Mouse (Mus musculus) inflammation-experienced regulatory T-cells, adult 6 months (primary cell): ENCODE measurements around the gene Sorcs2. TPM values are rescaled to one million over a fixed set of nuclear protein-coding genes. Genes with fewer than 3 reads are reported as not detected.

Source experiments
- ATAC-seq: one replicate; pipeline ENCODE4 v1.8.0; 2017
- polyA plus RNA-seq, 3 experiments: library from polyadenylated mRNA; unstranded; fragments of 100-300 nt; shearing (Covaris generic); gene quantifications; one replicate each; pipeline ENCODE4 v1.2.1; 2017

Gene Sorcs2
- polyA plus RNA-seq, 3 experiments from 2014 or later: 2.9 to 3.9 TPM; not detected in 1

DNA sequence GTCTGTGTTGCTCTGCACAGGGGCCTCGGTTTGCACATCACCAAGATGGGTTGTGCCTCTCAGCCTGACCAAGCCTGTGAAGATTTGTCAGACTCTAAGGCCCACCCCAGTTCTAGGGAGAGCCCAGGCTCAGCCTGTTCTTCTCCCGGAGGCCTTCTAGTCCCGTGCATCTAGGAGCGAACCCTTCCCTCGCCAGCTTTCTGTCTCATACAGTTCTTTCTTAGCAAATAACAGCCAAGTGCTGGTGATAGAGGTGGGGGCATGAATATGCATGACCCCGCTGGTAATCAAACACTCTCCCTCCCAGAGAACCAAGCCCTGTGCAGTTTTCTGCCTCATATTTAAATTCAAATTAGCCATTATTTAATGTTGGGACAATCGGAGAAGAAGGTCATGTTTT, 282.4 kb downstream of the Sorcs2 start:
- ATAC-seq: no peak

DNA sequence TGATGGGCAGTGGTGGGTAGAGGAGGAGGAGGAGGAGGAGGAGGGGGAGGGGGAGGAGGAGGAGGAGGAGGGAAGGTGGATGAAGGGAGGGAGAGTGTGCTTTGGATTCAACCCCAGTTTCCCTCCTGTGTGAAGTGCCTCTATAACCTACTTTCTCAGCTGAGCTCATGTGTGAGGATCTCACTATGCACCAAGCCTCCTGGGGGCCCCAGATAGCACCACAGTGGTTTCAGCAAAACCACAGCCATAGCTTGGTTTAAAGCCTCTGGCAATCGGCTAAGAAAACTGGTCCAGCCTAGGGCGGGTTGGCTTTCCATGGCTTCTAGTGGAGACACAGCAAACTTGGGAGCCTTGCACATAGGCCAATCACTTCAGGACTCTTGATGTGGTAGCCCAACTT, 284.2 kb downstream of the Sorcs2 start:
- ATAC-seq: no peak

DNA sequence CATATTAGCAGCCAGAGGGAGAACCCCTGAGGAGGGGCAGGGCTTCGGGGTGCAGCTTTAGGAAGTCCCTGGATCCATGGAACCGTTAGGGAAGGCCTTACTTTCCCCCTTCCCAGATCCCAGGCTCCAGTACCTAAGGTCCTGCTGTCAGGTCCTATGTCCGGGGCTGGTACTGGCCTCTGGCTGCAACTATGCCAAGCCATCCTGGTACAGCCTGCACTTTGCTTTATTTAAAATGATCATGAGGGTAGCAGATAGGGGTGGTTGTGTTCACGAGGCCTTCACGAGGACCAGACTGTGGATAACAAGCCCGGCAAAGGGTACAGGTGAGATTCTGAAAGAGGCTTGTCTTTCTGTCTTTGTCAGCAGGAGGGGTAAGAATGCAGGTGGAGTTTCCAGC, 285.2 kb downstream of the Sorcs2 start:
- no peak for ATAC-seq

DNA sequence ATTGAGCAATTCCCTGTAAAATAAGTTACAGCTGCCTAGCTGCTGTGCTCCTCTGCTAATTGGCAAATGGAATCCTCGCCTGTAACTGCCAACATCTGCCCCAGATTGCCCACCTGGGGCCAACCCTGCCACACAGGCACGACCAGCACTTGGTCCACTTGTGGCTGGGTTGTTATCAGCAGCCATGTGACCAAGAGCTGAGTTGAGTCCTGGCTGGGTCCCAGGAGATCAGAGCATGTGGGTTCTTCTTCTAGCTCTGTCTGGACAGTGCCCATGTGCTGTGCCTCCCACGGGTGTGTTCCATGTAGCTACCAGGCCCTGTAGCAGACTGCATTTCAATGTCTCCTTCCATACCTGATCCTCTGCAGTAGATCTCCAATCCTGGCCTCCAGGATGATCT, 286.4 kb downstream of the Sorcs2 start:
- no peak for ATAC-seq

DNA sequence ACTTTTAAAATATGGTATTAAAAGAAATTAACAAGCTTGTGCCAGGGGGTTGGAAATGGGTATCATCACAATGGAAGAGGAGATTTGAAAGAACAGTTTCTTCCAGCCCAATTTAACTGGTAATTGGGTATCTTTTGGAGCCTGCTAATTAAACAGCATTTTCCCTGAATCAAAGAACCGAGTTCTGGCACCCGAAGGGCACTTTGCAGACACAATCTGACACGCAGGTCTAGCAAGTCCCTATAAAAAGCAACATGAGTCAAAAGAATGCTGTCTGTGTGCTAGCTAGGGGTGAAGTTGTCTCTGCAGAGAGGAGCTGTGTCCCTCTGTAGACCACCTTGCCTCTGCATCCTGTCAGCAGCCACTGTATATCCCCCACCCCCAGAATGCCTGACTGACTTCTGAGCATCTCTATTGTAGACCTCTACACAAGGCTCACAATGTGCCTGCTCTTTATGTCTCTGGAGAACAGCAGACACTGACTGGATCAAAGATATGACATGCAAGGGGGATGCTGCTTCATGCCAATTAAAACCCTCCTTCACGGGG, 289.5 kb downstream of the Sorcs2 start:
- no peak for ATAC-seq

DNA sequence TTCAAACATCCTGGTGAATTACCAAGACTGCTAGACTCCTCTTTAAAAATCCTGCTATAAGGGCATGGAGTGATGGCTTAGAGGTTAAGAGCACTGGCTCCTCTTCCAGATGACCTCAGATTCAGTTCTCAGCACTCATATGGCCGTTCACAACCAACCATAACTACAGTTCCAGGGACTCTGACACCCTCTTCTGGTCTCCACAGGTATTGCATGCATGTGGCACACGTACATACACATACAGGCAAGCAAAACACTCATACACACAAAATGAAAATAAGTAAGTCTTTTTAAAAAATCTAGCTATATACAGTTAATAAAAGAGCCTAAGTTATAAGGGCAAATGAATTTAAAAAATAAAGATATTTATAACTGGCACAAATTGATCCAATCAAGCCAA, 294.5 kb downstream of the Sorcs2 start:
- no peak for ATAC-seq

DNA sequence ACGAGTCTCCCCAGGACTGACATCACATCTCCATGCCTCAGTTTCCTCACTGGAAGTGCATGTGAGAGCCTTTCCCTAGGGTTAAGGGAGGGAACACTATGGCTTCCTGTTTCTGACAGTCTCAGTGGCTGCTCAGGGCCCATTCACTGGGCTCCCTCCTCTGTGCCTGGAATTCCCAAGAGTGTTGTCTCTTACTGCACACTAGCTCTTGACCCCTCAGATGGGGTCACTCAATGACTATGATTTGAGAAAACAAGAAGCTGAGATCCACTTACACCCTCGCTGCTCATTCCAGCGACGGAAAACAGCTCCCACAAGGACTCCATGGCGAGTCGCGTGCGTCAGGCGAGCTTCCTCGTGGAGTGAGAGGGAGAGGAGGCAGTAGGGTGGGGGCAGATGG, 296.8 kb downstream of the Sorcs2 start:
- ATAC-seq: no peak

DNA sequence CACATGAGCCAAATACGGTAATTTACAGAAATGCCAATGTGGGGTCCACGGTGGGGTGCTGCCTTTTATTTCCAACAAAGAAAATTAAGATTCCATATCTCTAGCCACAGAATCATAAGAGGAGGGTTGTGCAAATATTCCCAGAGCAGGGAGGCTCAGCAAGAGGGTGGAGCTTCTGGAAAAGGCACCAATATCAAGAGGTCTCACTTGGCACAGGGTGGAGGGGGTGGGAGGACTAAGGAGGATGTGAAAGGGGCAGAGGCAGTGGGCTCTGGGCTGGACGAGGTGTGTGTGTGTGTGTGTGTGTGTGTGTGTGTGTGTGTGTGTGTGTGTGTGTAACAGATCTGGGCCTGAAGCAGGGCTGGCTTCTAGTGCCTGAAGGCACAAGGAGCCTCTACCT, 297.5 kb downstream of the Sorcs2 start:
- no peak for ATAC-seq

DNA sequence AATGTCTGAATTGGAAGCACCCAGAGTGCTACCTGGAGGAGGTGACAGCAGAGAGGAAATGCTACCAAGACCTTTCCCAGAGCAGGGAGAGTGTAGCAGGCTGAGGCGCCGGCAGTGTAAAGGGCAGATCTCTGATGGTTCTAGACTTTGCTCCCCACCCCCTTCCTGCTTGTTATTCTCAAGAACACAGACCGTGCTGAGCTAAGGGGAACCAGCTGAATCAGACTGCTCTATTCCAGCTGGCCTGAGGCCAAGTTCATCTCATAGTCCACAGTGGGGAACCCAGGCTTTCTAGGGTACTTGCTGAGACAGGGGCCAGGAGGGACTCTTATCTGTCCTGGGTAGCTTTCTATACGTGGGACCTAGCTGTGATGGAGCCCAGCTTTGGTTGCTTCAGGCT, 298.3 kb downstream of the Sorcs2 start:
- ATAC-seq: no peak

DNA sequence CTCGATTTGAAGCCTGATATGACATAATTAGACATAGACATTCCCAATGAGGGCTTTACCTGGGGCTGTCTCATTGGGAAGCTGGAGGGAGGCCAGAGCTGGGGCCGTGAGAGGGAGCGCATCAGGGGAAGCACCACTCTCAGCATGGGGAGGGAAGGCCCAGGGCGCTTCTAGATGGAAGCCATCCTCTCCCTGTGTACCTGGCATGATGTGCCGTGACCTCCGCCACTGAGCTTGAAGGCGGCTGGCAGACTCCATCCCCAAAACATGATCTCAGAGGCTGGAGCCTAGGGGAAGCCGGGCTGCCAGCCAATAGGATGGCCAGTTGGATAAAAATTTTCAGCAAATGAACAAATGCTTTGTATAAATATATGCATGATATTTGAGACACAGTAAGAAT, 301.9 kb downstream of the Sorcs2 start:
- ATAC-seq: no peak

DNA sequence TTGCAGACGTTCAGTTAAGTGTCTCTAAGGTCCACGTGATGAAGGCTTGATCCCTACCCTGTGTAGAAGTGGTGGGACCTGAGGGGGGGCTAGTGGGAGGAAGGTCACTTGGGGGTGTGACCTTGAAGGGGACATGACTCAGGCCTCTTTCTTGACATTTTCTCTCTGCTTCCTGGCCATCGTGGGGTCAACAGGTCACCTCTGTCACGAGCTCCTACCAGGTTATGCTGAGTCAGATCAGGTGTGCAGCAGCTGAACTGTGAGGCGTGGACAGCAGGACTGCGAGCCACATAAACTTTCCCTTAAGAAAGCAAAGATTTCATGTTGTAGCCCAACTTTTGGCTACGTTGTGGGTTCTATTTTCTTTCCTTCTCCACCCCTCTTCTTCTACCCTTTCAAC, 307.9 kb downstream of the Sorcs2 start:
- no peak for ATAC-seq

DNA sequence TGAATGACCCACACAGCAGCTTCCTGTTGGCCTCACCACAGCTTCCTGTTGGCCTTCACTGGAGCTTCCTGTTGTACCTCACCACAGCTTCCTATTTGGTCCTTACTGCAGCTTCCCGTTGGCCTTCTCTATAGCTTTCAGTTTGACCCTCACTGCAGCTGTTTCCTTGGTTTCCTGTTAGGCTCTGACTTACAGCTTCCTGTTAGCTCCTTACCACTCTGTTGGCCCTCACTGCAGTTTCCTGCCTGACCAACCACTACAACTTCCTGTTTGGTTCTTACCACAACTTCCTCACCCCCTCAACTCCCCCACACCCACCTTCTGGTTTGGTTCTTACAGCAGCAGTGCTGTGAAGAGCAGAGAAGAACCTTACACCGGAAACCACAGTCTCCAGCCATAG, 308.7 kb downstream of the Sorcs2 start:
- ATAC-seq: peak; percentile 87

DNA sequence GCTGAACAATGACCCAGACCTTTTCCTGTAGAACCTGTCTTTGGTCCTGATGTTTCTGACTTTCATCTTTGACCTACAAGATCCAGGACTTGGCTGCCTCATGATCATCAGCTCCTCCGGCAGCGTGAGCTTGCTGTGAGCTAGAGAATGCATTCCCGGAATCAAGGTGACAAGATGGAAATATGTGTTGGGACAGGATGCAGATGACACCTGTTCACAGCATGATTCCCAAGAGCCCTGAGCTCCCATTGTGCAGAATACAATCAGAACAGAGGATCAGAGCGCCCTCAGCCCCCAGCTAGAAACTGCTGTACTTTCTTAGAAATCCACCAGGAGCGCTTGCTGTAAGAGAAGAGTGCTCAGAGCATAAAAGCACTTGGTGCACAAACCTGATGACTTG, 311.0 kb downstream of the Sorcs2 start:
- no peak for ATAC-seq

DNA sequence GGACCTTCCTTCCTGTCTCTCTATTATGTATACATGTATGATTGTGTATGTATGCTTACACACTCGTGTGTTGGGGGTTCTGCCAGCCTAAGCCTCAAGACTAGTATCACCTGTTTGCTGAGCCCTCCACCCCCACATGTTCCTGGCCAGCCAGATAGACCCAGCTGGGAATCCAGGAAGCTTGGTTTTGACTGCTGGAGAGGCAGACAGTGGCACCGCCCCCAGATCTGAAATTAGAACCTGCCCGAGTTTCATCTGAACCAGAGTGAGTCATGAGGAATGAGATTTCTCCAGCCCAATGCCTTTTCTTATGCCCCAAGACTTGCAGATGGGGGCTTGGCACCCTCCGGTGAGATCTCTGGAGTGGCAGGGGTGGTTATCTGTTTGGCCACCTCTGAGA, 312.3 kb downstream of the Sorcs2 start:
- ATAC-seq: no peak

DNA sequence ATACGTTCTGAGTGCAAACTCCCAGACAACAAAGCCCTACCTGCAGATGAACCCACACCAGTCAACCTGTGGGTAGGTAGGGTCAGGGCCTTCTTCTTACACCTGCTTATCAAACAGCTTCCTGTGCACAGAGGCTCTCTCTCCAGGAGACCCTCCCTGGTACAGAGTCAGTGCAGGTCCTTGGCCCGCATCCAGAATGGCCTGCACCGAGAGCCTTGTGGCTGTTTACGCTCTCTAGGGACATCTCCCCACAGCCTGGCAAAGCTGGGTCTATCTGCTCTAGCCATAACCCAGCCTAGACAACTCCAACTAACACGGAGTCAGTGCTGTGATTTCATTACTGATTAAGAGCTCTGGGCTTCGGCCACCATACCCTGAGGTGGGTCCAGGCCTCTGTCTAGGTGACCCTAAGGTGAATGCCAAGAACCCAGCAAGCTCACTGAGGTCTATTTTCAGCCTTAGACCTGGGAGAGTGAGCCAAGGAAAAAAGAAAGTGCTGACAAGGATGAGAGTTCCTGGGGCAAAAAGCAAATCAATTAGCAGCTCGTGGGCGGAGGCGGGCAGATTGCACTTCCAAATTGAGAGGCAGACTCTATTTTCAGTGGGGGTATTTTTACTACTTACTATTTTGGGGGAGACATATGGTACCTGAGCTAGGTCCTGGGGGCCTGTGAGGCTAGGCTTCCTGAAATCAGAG, 313.9 kb downstream of the Sorcs2 start:
- ATAC-seq: no peak

DNA sequence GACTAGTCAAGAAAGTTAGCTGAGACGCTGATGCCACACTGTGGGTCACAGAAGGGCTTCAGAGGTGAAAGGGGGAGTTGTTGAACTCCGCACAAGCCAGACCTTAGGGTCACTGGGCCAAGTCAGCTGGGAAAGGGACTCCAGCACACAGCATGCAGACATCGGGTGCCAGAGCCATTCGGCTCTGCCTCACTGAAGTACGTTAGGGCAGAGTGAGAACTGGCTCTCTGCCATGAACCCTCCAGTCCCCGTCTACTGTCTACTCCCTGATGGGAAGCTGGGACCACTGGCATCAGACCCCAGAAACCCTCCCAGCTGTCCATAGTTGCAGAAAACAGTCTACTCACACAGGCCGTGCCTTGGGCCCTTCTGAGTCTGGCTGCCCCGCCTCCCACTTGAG, 316.9 kb downstream of the Sorcs2 start:
- no peak for ATAC-seq

DNA sequence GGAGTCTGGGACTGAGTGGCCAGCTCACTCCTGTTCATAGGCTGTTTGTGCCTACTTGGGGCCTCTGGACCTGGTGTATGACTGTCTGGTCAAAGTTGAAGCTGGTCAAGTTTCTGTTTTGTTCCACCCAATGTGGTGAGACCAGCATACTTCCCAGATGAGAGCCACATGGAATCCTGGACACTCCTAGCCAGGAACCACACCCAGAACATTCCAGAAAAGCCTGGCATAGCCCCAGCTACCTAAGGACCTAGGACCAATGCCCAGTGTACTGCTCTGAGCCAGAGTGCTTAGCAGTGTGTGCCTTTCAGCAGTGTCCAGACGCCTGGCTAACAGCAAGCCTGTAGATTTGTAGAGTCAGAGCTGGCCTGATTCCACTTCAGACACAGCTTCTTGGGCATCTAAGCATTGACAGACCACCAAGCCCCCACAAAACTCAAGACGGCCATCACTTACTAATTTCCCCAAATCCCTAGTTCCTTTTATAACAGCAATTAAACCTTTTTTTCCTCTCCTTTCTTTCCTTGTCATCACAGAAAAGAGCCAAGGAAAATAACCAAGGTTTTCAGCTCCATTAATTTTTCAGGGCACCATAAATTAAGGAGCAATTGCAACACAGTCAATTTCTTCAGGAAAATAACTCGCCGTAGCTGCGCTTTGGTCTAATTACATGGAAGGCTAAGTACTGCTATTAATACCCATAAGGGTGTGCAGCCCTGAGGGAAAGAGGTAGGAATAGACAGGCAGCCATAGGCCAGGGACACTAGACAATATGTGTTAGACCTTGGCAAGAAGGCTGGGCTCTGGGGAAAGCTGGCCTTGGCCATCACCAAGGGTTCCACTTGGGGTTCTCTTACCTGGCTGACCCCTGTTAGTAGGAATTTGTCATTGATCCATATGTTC, 322.5 kb downstream of the Sorcs2 start:
- no peak for ATAC-seq

DNA sequence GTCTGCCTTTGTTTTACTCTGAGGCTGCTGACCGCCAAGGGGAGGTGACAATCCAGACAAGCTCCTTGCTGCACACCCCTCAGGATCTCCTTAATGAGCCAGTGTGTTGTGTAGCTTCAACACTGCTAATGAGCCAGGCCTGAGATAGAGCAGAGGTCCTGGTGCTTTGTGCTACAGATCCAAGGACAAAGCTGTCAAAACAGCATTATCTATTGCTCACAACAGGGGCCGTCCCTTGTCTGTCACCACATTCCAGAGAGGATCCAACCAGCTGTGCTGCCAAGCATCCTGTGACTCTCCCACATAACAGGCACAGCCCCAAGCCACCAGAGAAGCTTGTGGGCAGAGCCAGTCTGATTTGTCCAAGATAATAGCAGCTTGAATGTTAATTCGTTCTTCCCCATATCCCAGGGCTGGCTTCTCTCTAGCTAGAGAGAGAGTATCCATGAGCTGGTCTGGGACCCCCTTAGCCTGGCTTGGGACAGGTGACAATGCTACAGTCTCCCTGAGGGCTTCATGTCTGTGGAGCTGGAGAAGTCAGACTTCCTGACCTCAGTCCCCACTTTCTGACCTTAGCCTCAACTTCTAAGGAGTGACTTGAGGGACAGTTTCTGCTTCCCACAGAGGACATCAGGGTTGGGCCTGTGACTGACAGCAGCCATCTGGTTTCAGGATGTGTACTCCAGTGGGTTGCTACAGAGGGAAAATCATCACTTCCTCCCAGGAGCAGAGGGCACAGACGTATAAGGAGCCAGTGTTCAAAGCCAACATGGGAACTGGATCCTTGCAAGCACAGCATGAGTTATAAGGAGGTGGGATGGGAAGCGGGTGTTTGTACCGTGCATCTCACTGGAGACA, 328.2 kb downstream of the Sorcs2 start:
- ATAC-seq: no peak

DNA sequence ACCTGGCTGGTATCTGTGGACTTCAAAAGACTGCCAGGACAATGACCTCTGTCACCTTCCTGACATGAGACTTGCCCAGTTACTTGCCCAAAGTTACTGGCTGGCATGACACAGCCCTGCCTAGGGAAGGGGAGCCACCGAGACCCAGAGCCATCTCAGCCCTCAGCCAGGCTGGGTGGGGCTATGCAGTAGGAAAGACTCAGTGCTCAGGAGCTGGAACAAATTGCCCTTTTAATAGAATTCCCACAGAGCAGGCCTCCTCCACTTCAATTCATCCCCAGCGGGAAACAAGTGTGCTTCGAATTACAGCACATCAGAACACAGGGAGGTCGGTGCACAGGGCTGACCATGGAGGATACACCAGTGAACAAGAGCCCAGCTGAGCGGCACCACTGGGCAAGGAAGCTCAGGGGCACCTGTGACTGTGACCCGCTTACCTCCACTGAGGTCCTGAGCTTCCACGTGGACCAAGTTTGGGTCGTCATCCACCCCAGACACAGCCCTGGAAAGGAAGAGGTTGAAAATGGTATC, 330.2 kb downstream of the Sorcs2 start:
- ATAC-seq: no peak

DNA sequence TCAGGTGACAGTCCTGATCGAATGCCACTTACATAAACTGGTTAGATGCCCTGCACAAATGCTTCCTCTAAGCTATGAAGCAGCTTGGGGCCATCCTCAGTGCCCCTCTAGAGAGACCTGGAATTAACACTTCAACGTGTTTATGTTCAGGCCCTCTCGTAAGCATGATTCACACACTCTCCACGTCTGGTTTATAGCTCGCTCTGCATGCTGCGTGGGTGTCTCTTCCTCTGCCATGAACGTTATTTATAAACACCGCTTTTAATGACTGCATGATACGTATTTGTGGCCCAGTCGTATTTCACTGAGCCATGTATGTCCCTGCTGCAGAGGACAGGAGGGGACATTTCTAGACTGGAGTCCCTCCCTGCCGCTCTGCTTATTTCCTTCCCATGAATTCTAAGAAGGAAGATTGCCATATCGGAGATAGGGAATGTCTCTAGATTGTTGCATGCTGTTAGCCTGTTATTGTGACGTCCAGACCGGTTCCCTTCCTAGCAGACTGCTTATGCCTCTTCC, 340.1 kb downstream of the Sorcs2 start:
- ATAC-seq: no peak

DNA sequence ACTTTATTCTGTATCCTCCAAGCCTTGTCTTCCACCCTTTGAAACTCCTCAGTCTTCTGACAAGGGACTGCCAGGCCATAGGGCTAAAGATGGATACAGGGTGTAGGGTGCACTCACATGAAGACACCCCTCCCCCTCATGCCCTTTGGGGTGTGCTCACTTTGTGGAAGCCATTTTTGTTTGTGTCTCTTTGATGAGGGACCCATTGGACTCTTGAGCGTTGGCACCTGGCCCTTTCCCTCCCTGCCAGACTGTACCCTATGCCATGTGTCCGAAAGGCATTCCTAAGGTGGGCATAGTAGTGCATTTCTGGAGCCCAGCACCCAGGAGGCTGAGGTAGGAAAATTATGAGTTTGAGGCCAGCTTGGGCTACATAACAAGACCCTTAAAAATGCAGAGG, 341.0 kb downstream of the Sorcs2 start:
- ATAC-seq: no peak

DNA sequence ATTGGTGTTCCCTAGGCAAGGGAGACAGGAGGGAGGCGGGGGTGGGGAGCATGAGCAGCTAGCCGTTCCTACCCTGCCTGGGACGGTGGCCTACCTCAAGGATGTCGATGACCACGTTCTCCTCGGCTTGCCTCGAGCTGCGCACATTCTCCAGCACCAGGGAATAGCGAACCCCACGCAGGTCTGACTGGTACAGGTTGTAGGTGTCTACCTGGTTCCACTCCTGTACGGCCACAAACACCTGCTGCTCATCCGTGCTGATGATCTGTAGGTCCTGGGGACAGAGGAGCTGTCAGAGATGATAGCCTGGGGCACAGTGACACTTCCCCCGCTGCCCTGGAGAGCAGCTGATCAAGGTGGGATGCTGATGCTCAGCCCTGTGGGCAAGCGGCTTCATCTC, 342.1 kb downstream of the Sorcs2 start:
- ATAC-seq: no peak
